Mouse (Mus musculus): ENCODE results near the gene Clpb.
A peak's percentile ranks its signal among the peaks of the same experiment; 100 is the strongest.

Clpb gene

GRCm38 (mm10) chr7:101821571-101822501 lies 158.4 kb downstream of the Clpb start:
- peak; percentile 61 for DNase-seq (ENCODE audit: low spot score)

- peak; percentile 64 for DNase-seq (ENCODE audit: low spot score)
Observed at GRCm38 (mm10) chr7:101822836-101823757, 159.7 kb downstream of the Clpb start.

GRCm38 (mm10) chr7:101823758-101824630 lies 160.6 kb downstream of the Clpb start:
- DNase-seq (ENCODE audit: low spot score), result no peak

- DNase-seq (ENCODE audit: low spot score), result no peak
Observed at GRCm38 (mm10) chr7:101830373-101830772, 166.9 kb downstream of the Clpb start.

- no peak for DNase-seq (ENCODE audit: low spot score)
Observed at GRCm38 (mm10) chr7:101831437-101831836, 168.0 kb downstream of the Clpb start.

- DNase-seq (ENCODE audit: low spot score), result no peak
Observed at GRCm38 (mm10) chr7:101832372-101832771, 168.9 kb downstream of the Clpb start.

- no peak for DNase-seq (ENCODE audit: low spot score)
Observed at GRCm38 (mm10) chr7:101833352-101833751, 169.9 kb downstream of the Clpb start.

- DNase-seq (ENCODE audit: low spot score), result no peak
Observed at GRCm38 (mm10) chr7:101833916-101834584, 170.6 kb downstream of the Clpb start.

GRCm38 (mm10) chr7:101834903-101835302 lies 171.5 kb downstream of the Clpb start:
- DNase-seq (ENCODE audit: low spot score), result no peak

- DNase-seq (ENCODE audit: low spot score), result no peak
Observed at GRCm38 (mm10) chr7:101835457-101836109, 172.2 kb downstream of the Clpb start.

GRCm38 (mm10) chr7:101836271-101837153 lies 173.1 kb downstream of the Clpb start:
- DNase-seq (ENCODE audit: low spot score), result peak; percentile 65

GRCm38 (mm10) chr7:101837154-101837605 lies 173.7 kb downstream of the Clpb start:
- DNase-seq (ENCODE audit: low spot score), result no peak

- DNase-seq (ENCODE audit: low spot score), result peak; percentile 91
Observed at GRCm38 (mm10) chr7:101837606-101838471, 174.4 kb downstream of the Clpb start, which contains the start of gene Inppl1. TSS of gene Inppl1 (minus strand) at chr7:101838229.

GRCm38 (mm10) chr7:101844186-101844585 lies 180.8 kb downstream of the Clpb start:
- DNase-seq (ENCODE audit: low spot score), result no peak
